Mouse (Mus musculus): Measurements from ENCODE around the gene Lims1. TPM values are rescaled to one million over a fixed set of nuclear protein-coding genes. Genes with fewer than 3 reads are reported as not detected.
"Not testable (repeated sequence)": the region's sequence is repeated elsewhere in the genome, so short reads cannot be mapped to it uniquely, and the experiment has no call there.

Gene Lims1
- polyA plus RNA-seq, 1 experiment from 2014 or later: 108 TPM

- Histone ChIP-seq H3K27ac (replicated peaks) (no peak overlapping the region), H3K9me3 (no peaks in the 10 kb centered on the region), H3K4me1 (peaks cover 20% of the 10 kb centered on the region), H3K36me3 (replicated peaks) (0 out of 2 replicates have a peak, but pooled peaks cover 4% of the 10 kb centered on the region), H3K27me3 (replicated peaks; ENCODE audit: low read depth, poor library complexity, severe bottlenecking) (no peaks in the 10 kb centered on the region), H3K4me3 (no peak overlapping the region)
- 97% methylated on average over 8 of the region's 8 CpGs for WGBS
- no peak for DNase-seq (ENCODE audit: low spot score)
These were observed 5.3 kb downstream of the Lims1 start for GRCm38 (mm10) chr10:58328517-58329108.

- H3K4me1 ChIP-seq: peaks cover 8% of the 10 kb centered on the region; the same call in 1 of the 2 replicates
- H3K9me3 ChIP-seq: no peaks in the 10 kb centered on the region
- H3K27me3 ChIP-seq (replicated peaks; ENCODE audit: low read depth, poor library complexity, severe bottlenecking): no peaks in the 10 kb centered on the region
- H3K36me3 ChIP-seq (replicated peaks): 0 out of 2 replicates have a peak, but pooled peaks cover 8% of the 10 kb centered on the region
- no peak overlapping the region for H3K4me3 ChIP-seq
- no peak overlapping the region for H3K27ac ChIP-seq (replicated peaks)
- no peak for DNase-seq (ENCODE audit: low spot score)
These were observed 7.4 kb downstream of the Lims1 start for GRCm38 (mm10) chr10:58330635-58331034.

- H3K9me3 ChIP-seq: no peaks in the 10 kb centered on the region
- H3K4me3 ChIP-seq: no peak overlapping the region
- H3K36me3 ChIP-seq (replicated peaks): 0 out of 2 replicates have a peak, but pooled peaks cover 8% of the 10 kb centered on the region
- H3K27ac ChIP-seq (replicated peaks): no peak overlapping the region
- DNase-seq (ENCODE audit: low spot score): no peak
- H3K4me1 ChIP-seq: no peaks in the 10 kb centered on the region
- no peaks in the 10 kb centered on the region for H3K27me3 ChIP-seq (replicated peaks; ENCODE audit: low read depth, poor library complexity, severe bottlenecking)
These were observed 8.5 kb downstream of the Lims1 start for GRCm38 (mm10) chr10:58331741-58332140.

- no peak for DNase-seq (ENCODE audit: low spot score)
- Histone ChIP-seq H3K4me1 (peaks cover 5% of the 10 kb centered on the region; the same call in 1 of the 2 replicates), H3K27me3 (replicated peaks; ENCODE audit: low read depth, poor library complexity, severe bottlenecking) (no peaks in the 10 kb centered on the region), H3K36me3 (replicated peaks) (0 out of 2 replicates have a peak, but pooled peaks cover 8% of the 10 kb centered on the region), H3K9me3 (no peaks in the 10 kb centered on the region), H3K27ac (replicated peaks) (no peak overlapping the region), H3K4me3 (no peak overlapping the region)
- WGBS: 95% methylated on average over 5 of the region's 5 CpGs
These were observed 10.1 kb downstream of the Lims1 start for GRCm38 (mm10) chr10:58333414-58333813.

GRCm38 (mm10) chr10:58336156-58336555 lies 12.9 kb downstream of the Lims1 start:
- Histone ChIP-seq H3K4me1 (peaks cover 9% of the 10 kb centered on the region; the same call in 1 of the 2 replicates), H3K4me3 (no peak overlapping the region), H3K27me3 (replicated peaks; ENCODE audit: low read depth, poor library complexity, severe bottlenecking) (no peaks in the 10 kb centered on the region), H3K9me3 (no peaks in the 10 kb centered on the region), H3K36me3 (replicated peaks) (peaks cover 15% of the 10 kb centered on the region; the same call in 1 of the 2 replicates), H3K27ac (replicated peaks) (no peak overlapping the region)
- no peak for DNase-seq (ENCODE audit: low spot score)
- 91% methylated on average over 1 of the region's 1 CpGs for WGBS

- H3K27ac ChIP-seq (replicated peaks); H3K27me3 ChIP-seq (replicated peaks; ENCODE audit: low read depth, poor library complexity, severe bottlenecking); DNase-seq (ENCODE audit: low spot score); H3K9me3 ChIP-seq; H3K4me3 ChIP-seq: not testable (repeated sequence)
- H3K36me3 ChIP-seq (replicated peaks): peaks cover 15% of the 10 kb centered on the region; the same call in 1 of the 2 replicates
- peaks cover 14% of the 10 kb centered on the region for H3K4me1 ChIP-seq
- 86% methylated on average over 4 of the region's 4 CpGs for WGBS
These were observed 13.8 kb downstream of the Lims1 start for GRCm38 (mm10) chr10:58337091-58337490.

GRCm38 (mm10) chr10:58338590-58338989 lies 15.3 kb downstream of the Lims1 start:
- no peaks in the 10 kb centered on the region for H3K27me3 ChIP-seq (replicated peaks; ENCODE audit: low read depth, poor library complexity, severe bottlenecking)
- 48% methylated on average over 1 of the region's 1 CpGs for WGBS
- H3K36me3 ChIP-seq (replicated peaks): peaks cover 14% of the 10 kb centered on the region; the same call in 1 of the 2 replicates
- no peaks in the 10 kb centered on the region for H3K9me3 ChIP-seq
- no peak for DNase-seq (ENCODE audit: low spot score)
- no peak overlapping the region for H3K4me3 ChIP-seq
- H3K4me1 ChIP-seq: peaks cover 14% of the 10 kb centered on the region
- H3K27ac ChIP-seq (replicated peaks): no peak overlapping the region

GRCm38 (mm10) chr10:58341685-58342084 lies 18.4 kb downstream of the Lims1 start:
- DNase-seq (ENCODE audit: low spot score): no peak
- 58% methylated on average over 2 of the region's 2 CpGs for WGBS
- Histone ChIP-seq H3K4me3 (no peak overlapping the region), H3K9me3 (no peaks in the 10 kb centered on the region), H3K27me3 (replicated peaks; ENCODE audit: low read depth, poor library complexity, severe bottlenecking) (no peaks in the 10 kb centered on the region), H3K4me1 (peaks cover 14% of the 10 kb centered on the region), H3K36me3 (replicated peaks) (peaks cover 10% of the 10 kb centered on the region; the same call in 1 of the 2 replicates), H3K27ac (replicated peaks) (no peak overlapping the region)

- Histone ChIP-seq H3K27me3 (replicated peaks; ENCODE audit: low read depth, poor library complexity, severe bottlenecking) (no peaks in the 10 kb centered on the region), H3K9me3 (no peaks in the 10 kb centered on the region), H3K36me3 (replicated peaks) (peaks cover 10% of the 10 kb centered on the region; the same call in 1 of the 2 replicates), H3K27ac (replicated peaks) (no peak overlapping the region), H3K4me1 (peaks cover 14% of the 10 kb centered on the region), H3K4me3 (no peak overlapping the region)
- DNase-seq (ENCODE audit: low spot score): no peak
- WGBS: 85% methylated on average over 2 of the region's 2 CpGs
These were observed 18.9 kb downstream of the Lims1 start for GRCm38 (mm10) chr10:58342199-58342598.

- Histone ChIP-seq H3K27ac (replicated peaks) (no peak overlapping the region), H3K36me3 (replicated peaks) (peaks cover 16% of the 10 kb centered on the region), H3K27me3 (replicated peaks; ENCODE audit: low read depth, poor library complexity, severe bottlenecking) (no peaks in the 10 kb centered on the region), H3K4me1 (peaks cover 8% of the 10 kb centered on the region), H3K4me3 (no peak overlapping the region), H3K9me3 (no peaks in the 10 kb centered on the region)
- WGBS: 95% methylated on average over 3 of the region's 3 CpGs
- no peak for DNase-seq (ENCODE audit: low spot score)
These were observed 20.3 kb downstream of the Lims1 start for GRCm38 (mm10) chr10:58343552-58343951.

- peaks cover 14% of the 10 kb centered on the region for H3K36me3 ChIP-seq (replicated peaks)
- H3K27ac ChIP-seq (replicated peaks): no peak overlapping the region
- WGBS: 91% methylated on average over 3 of the region's 3 CpGs
- H3K4me3 ChIP-seq: no peak overlapping the region
- no peak for DNase-seq (ENCODE audit: low spot score)
- no peaks in the 10 kb centered on the region for H3K27me3 ChIP-seq (replicated peaks; ENCODE audit: low read depth, poor library complexity, severe bottlenecking)
- H3K9me3 ChIP-seq: no peaks in the 10 kb centered on the region
- no peaks in the 10 kb centered on the region for H3K4me1 ChIP-seq
These were observed 27.3 kb downstream of the Lims1 start for GRCm38 (mm10) chr10:58350600-58350999.

- Histone ChIP-seq H3K9me3 (no peaks in the 10 kb centered on the region), H3K4me1 (no peaks in the 10 kb centered on the region), H3K36me3 (replicated peaks) (peaks cover 14% of the 10 kb centered on the region), H3K27me3 (replicated peaks; ENCODE audit: low read depth, poor library complexity, severe bottlenecking) (no peaks in the 10 kb centered on the region), H3K4me3 (no peak overlapping the region), H3K27ac (replicated peaks) (no peak overlapping the region)
- WGBS: 97% methylated on average over 2 of the region's 2 CpGs
- DNase-seq (ENCODE audit: low spot score): no peak
These were observed 28.4 kb downstream of the Lims1 start for GRCm38 (mm10) chr10:58351670-58352069.

GRCm38 (mm10) chr10:58352364-58352763 lies 29.1 kb downstream of the Lims1 start:
- 92% methylated on average over 3 of the region's 3 CpGs for WGBS
- no peaks in the 10 kb centered on the region for H3K27me3 ChIP-seq (replicated peaks; ENCODE audit: low read depth, poor library complexity, severe bottlenecking)
- no peaks in the 10 kb centered on the region for H3K9me3 ChIP-seq
- DNase-seq (ENCODE audit: low spot score): no peak
- peaks cover 14% of the 10 kb centered on the region for H3K36me3 ChIP-seq (replicated peaks)
- no peak overlapping the region for H3K4me3 ChIP-seq
- no peak overlapping the region for H3K27ac ChIP-seq (replicated peaks)
- no peaks in the 10 kb centered on the region for H3K4me1 ChIP-seq
